Mouse (Mus musculus) liver, adult (tissue): ENCODE data around the gene Arid3c.

Experiments used
- GATA4 ChIP-seq: IDR thresholded peaks from 2 replicates; pipeline ENCODE4 v1.6.1; 2014; ENCODE audit warnings: mild to moderate bottlenecking, low read length; ENCODE audit not compliant: insufficient replicate concordance

The Arid3c gene

GRCm38 (mm10) chr4:41745021-41745420 lies 14.1 kb upstream of the Arid3c start:
- TF ChIP-seq GATA4 = no peak

GRCm38 (mm10) chr4:41744131-41744530 lies 13.2 kb upstream of the Arid3c start:
- no peak for TF ChIP-seq GATA4

GRCm38 (mm10) chr4:41741158-41741560 lies 10.2 kb upstream of the Arid3c start:
- TF ChIP-seq GATA4 = peak; percentile 38; the same call in 1 of the 2 replicates

GRCm38 (mm10) chr4:41740380-41741157 lies 9.6 kb upstream of the Arid3c start:
- no peak for TF ChIP-seq GATA4

- no peak for TF ChIP-seq GATA4
These were observed 8.3 kb upstream of the Arid3c start for GRCm38 (mm10) chr4:41739260-41739659.

- no peak for TF ChIP-seq GATA4
These were observed 7.3 kb upstream of the Arid3c start for GRCm38 (mm10) chr4:41738256-41738603.

GRCm38 (mm10) chr4:41737602-41738255 lies 6.8 kb upstream of the Arid3c start:
- no peak for TF ChIP-seq GATA4

- TF ChIP-seq GATA4 = no peak
These were observed 3.9 kb downstream of the Arid3c start for GRCm38 (mm10) chr4:41726826-41727621.

- TF ChIP-seq GATA4 = peak; percentile 18; the same call in 1 of the 2 replicates
These were observed 8.0 kb downstream of the Arid3c start, which contains the start of gene Dctn3 for GRCm38 (mm10) chr4:41722918-41723351. Gene Dctn3 (minus strand): TSS chr4:41723170.

- TF ChIP-seq GATA4 = no peak
These were observed 14.1 kb downstream of the Arid3c start for GRCm38 (mm10) chr4:41716834-41717233.

GRCm38 (mm10) chr4:41715596-41715995 lies 15.3 kb downstream of the Arid3c start:
- no peak for TF ChIP-seq GATA4

- TF ChIP-seq GATA4 = no peak
These were observed 15.9 kb downstream of the Arid3c start for GRCm38 (mm10) chr4:41715082-41715481.

- no peak for TF ChIP-seq GATA4
These were observed 16.7 kb downstream of the Arid3c start for GRCm38 (mm10) chr4:41714276-41714675.

- TF ChIP-seq GATA4 = no peak; the same call in 1 of the 2 replicates
These were observed 17.5 kb downstream of the Arid3c start, which contains the start of gene Rpp25l for GRCm38 (mm10) chr4:41713197-41714067. Gene Rpp25l (minus strand): TSS chr4:41713534.
